Mouse (Mus musculus) adrenal gland (tissue): ENCODE data around the gene Fut2.

Experiments
- intact Hi-C: fragments of 180-260 bp; cut with DNase I; formaldehyde crosslinking; loops from one replicate; pipeline ENCODE4 v1.15.1; 2025

Gene Fut2

DNA sequence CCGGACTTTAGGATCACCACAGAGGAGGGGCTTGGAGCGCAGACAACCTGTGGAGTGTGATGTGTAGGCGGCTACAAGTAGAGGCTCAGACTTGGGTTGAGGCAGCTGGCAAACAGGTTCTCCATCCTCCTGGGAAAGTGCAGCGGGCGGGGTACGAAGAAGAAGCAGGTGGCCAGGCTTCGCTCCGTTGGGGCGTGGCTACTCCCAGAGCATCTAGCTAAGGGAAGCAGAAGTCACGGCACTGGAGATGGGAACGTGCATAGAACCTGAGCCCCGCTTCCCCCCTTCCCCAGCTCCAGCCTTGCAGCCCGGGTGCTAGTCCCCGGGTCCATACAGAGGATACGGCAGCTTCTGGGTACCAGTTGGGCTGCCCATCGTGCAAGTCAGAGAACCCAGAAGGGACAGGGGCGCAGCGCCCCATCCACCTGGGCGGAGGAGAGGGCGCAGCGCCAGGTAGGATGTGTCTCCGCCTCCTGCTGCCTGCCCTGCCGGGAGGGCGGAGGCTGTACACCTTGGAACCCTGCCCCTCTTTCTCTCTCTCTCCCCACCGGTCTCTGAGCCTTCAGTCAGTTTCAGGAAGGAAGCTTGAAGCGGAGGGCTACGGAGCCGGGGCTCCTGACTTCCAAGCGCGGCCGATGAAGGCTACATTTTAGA, 49.0 kb downstream of the Fut2 start, which contains the start of gene Fut1:
Fut1 (plus strand) TSS at position 248 of the 654 bp plus-strand sequence.
- intact Hi-C loops = no loop called here

DNA sequence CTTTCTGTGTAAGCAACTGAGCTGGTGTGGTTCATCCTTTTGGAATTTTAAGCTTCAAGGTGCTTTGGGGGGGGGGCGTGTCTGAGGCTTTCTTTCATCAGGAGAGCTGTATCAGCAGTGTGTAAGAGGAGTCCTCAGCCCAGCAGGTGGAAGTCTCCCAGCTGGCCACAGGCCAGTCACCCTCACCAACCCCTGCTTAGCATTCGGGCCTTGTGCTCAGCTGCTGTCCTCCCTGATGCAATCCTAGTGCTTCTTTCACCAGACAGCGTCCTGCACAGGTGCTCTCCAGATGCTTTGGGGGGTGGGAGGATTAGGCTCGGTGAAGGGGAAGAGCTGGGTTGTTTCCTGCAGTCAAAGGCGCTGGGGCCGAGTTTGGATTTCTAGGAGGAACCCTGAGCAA, 49.9 kb downstream of the Fut2 start:
- intact Hi-C loops = no loop called here

DNA sequence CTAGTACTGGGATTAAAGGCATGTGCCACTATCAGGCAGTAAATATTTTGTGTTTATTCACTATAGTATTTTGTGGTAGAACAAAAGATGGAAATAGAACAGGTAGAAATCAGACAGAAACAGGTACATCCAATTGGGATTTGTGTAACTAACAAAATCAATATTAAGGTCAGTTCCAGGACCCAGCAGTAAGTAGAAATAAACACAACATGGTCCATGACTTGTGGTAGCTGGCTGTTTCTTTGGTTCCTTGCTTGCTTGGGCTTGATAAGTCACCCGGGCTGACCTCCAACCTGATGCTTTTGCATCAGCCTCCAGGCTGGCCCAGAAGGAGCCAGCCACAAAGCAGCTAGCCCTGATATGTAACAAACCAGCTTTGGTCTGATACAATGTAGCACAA, 56.7 kb downstream of the Fut2 start:
- intact Hi-C loops = no loop called here

DNA sequence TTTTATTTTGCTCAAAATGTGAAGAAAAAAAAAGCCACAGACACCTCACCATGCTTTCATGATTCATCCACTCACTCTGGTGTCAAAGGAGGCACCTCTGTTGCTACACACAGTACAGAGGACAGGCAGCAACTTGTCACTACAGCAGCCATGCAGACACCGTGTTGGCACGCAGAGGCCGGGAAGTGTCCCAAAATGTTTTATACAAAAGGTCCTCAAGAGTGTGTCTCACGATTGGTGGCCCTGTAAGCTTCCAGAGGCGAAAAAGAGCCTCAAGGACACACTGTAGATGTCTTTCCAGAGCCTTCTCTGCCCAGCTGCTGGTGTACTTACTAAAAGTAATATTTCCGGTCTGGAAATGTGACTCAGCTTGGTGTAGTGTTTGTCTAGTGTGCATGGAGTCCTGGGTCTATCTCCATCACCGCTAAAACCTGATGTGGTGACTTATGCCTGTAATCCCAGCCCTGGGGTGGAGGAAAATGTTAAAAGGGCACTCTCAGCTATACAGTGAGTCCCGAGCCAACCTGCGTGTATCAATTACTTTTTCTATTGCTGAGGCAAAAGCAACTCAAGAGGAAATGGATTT, 60.4 kb downstream of the Fut2 start:
- intact Hi-C loops = no loop called here

DNA sequence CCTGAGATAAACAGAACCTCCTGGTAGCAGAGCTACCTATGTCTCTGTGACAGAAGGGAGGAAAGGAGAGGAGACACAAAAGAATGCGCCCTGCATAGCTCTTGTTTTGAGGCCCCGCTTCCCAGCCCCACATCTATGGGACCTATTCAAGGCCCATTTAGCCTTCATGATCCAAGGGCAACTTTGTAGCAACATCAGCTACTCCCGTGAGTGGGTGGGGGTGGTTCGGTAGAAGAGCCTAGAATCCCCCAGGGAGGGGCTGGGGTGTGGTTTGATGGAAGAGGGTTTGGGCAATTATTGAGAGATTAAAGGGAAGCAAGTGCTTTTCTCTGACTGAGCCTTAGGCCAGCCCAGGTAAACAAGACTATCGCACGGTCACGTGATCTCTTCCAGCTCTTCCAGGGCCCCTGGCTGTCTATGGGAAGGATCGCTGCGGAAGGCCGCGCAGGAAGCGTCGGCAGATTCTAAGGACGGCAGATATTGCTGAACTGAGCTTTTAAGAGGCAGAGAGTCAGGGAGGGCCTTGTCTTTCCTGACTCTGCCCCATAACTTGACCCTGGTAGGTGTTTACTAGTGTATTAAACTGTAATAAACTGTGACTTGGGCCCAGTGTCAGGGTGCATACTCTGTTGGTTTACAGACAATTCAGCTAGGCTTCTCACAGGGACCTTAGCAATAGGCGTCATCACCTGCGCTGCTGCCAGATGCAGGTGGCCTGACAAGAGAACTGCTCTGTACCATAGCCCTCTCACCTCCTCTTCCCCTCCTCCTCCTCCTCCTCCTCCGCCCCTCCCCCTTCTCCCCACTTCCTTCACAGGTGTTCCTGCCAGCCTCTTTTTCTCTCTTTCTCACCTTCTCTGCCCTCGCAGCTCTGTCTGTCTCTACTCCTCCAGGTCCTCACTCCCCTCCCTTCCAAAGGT, 67.0 kb downstream of the Fut2 start:
- intact Hi-C loops = no loop called here
